9 mouse cellular contexts compared by ENCODE assay signal in genomic region chr14:103648623-103649255, GRCm38 (mm10). TPM values are rescaled to one million over a fixed set of nuclear protein-coding genes. Genes with fewer than 3 reads are reported as not detected.
DNase-seq lines count a peak whose midpoint lies in the region; ATAC-seq and TF ChIP-seq lines count a peak whose summit lies in the region.
"Had no signal": no experiment of that assay in that cellular context is flagged by ENCODE, and none has a peak within 500 bp of the region (broad histone marks: within the 10 kb centered on the region; RNA-seq: fewer than 3 reads in every experiment).

No protein-coding gene starts in this region.

- no peaks in the 10 kb centered on the region for H3K9me3 ChIP-seq in hindbrain, embryonic 12.5 days (replicated peaks)
- H3K9me3 ChIP-seq: embryonic facial prominence, embryonic 13.5 days had no signal

- no peaks in the 10 kb centered on the region for H3K27me3 ChIP-seq in cerebellum, adult 2 months (ENCODE audit: control insufficient read depth, insufficient read depth, low read length)
- no peaks in the 10 kb centered on the region for H3K27me3 ChIP-seq in hindbrain, embryonic 12.5 days

- H3K4me3 ChIP-seq in cerebellum, adult 2 months (replicated peaks; ENCODE audit: insufficient read depth, low read depth, low read length): no peak overlapping the region
- no peak overlapping the region for H3K4me3 ChIP-seq in hindbrain, embryonic 12.5 days
- H3K4me3 ChIP-seq: embryonic facial prominence, embryonic 13.5 days had no signal

- no peaks in the 10 kb centered on the region for H3K36me3 ChIP-seq in hindbrain, embryonic 12.5 days
- H3K36me3 ChIP-seq: embryonic facial prominence, embryonic 13.5 days had no signal

- DNase-seq in kidney, adult 18-20 months: peak; percentile 15
- DNase-seq in kidney, postnatal 25 days: no peak
- DNase-seq in cerebellum, adult 2 months: peak; percentile 32 to 59
- peak; percentile 13 to 53 for DNase-seq in natural killer cell, adult 2 months (ENCODE audit: low spot score in 2 of 2)
- DNase-seq in adrenal gland, postnatal 10 days: no peak
- DNase-seq in liver: no peak
- DNase-seq in left cerebral cortex, adult 8-10 months (ENCODE audit: low spot score in 2 of 2): no peak

- H3K4me1 ChIP-seq in cerebellum, adult 2 months (ENCODE audit: control insufficient read depth, insufficient read depth, low read length): peaks cover 3% of the 10 kb centered on the region; the same call in 1 of the 2 replicates
- peaks cover 32% of the 10 kb centered on the region for H3K4me1 ChIP-seq in hindbrain, embryonic 12.5 days

- no peak overlapping the region for H3K9ac ChIP-seq in hindbrain, embryonic 12.5 days
- H3K9ac ChIP-seq: embryonic facial prominence, embryonic 13.5 days had no signal

- no peak for TF ChIP-seq POLR2A in cerebellum, adult 2 months (IDR thresholded peaks at IDR 0.05; ENCODE audit: borderline replicate concordance, insufficient read depth, low read length)

- H3K4me2 ChIP-seq in hindbrain, embryonic 12.5 days (replicated peaks): peak overlapping the region; percentile 30

- H3K27ac ChIP-seq in cerebellum, adult 2 months (ENCODE audit: insufficient read depth, low read length): no peak overlapping the region
- 0 out of 2 replicates have a peak overlapping the region, but pooled peaks have one; percentile 12 for H3K27ac ChIP-seq in hindbrain, embryonic 12.5 days
- H3K27ac ChIP-seq: embryonic facial prominence, embryonic 13.5 days had no signal

- TF ChIP-seq CTCF in cerebellum, adult 2 months (IDR thresholded peaks at IDR 0.05; ENCODE audit: borderline replicate concordance, insufficient read depth, low read depth, low read length): no peak

- no peak for ATAC-seq in hindbrain, embryonic 12.5 days (ENCODE audit: low FRiP score)

- 34% methylated on average over 12 of the region's 12 CpGs for WGBS in cerebellum, adult 2 months
- WGBS in hindbrain, embryonic 12.5 days: 32% methylated on average over 12 of the region's 12 CpGs

RNA-seq across cellular contexts. Expression of gene Slain1, which starts 1.3 kb away (rescaled TPM):
- 85.2 and 92.3 TPM in 2 replicates for polyA plus RNA-seq in cerebellum, adult 2 months (2012; rRNA removed)
- polyA plus RNA-seq in hindbrain, embryonic 12.5 days (2016; fragmentation: Nextera tagmentation; extraction: Ambion mirVana): 19.9 and 22.8 TPM in 2 replicates
- 1 to 10 TPM; 1.5 to 1.8 TPM for total RNA-seq in adrenal gland, postnatal 10 days (2021)
- total RNA-seq in left cerebral cortex, adult 8-10 months (2022): 10 to 100 TPM; 51.1 to 62.7 (median 58.6) TPM

Comparison
In these comparisons a context has a peak if more than half of its experiments do, and no peak if none do; other contexts are left out.
1. DNase-seq: peak in kidney, adult 18-20 months (single experiment), cerebellum, adult 2 months (2 of 2) and natural killer cell, adult 2 months (2 of 2); none in kidney, postnatal 25 days (0 of 2), adrenal gland, postnatal 10 days (single experiment), liver (single experiment) and left cerebral cortex, adult 8-10 months (0 of 2).
2. RNA of gene Slain1, which starts 1.3 kb away (total RNA-seq): 51.1 to 62.7 TPM in left cerebral cortex, adult 8-10 months; 1.5 to 1.8 TPM in adrenal gland, postnatal 10 days; every median in the first group is over 10 times any median in the second.